Mouse (Mus musculus): ENCODE results near the gene Pcbp3. TPM values are rescaled to one million over a fixed set of nuclear protein-coding genes. Genes with fewer than 3 reads are reported as not detected.

Pcbp3 gene
- polyA plus RNA-seq, 1 experiment = 72.3 TPM

DNA sequence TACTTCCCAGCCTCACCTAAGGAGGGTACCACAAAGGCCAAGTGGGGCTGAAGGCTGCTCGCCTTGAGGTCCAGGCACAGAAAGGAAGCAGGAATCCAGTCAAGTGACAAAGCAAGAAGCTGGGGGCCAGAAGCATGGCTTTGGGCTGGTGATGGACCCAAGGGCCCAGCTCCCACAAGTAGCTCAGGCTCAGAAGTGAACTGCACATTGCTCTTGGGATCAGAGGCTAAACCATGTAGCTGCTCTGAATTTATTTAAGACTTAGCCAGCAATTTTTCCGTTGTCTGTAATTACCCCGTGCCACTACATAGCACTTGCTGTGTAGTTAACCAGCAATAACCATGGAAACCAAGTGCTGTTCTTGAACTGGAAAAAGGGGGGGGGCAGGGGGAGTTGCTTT, 117.3 kb downstream of the Pcbp3 start:
- WGBS = 59% methylated on average over 3 of the region's 3 CpGs
- Histone ChIP-seq H3K27ac (ENCODE audit: insufficient read depth, low read length) (no peak overlapping the region), H3K27me3 (ENCODE audit: control insufficient read depth, insufficient read depth, low read length) (no peaks in the 10 kb centered on the region), H3K4me3 (replicated peaks; ENCODE audit: insufficient read depth, low read depth, low read length) (no peak overlapping the region), H3K4me1 (ENCODE audit: control insufficient read depth, insufficient read depth, low read length) (peaks cover 8% of the 10 kb centered on the region)
- DNase-seq = no peak
- TF ChIP-seq CTCF (IDR thresholded peaks at IDR 0.05; ENCODE audit: borderline replicate concordance, insufficient read depth, low read depth, low read length) (no peak), POLR2A (IDR thresholded peaks at IDR 0.05; ENCODE audit: borderline replicate concordance, insufficient read depth, low read length) (no peak)

DNA sequence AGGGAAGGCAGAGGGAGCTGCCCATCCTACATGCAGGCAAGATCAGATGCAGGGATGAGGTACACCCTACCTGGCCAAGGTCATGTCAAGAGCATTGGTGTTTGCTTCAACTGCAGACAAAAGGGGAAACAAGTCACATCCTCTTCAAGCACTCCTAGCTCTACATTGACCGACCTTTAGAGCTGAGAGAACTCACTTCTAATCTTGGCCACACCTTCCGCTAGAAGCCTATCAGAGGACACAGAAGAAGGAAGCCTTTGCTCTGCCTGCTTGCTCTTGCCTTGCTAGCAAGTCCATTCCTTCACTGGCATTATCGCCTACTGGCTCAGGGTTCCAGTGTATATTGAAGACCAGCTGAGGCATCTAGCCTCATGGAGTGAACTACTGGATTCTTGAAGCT, 119.6 kb downstream of the Pcbp3 start:
- H3K27ac ChIP-seq (ENCODE audit: insufficient read depth, low read length) = no peak overlapping the region
- DNase-seq = no peak
- H3K4me1 ChIP-seq (ENCODE audit: control insufficient read depth, insufficient read depth, low read length) = peaks cover 2% of the 10 kb centered on the region; the same call in 1 of the 2 replicates
- H3K4me3 ChIP-seq (replicated peaks; ENCODE audit: insufficient read depth, low read depth, low read length) = no peak overlapping the region
- no peaks in the 10 kb centered on the region for H3K27me3 ChIP-seq (ENCODE audit: control insufficient read depth, insufficient read depth, low read length)
- TF ChIP-seq POLR2A (IDR thresholded peaks at IDR 0.05; ENCODE audit: borderline replicate concordance, insufficient read depth, low read length) = no peak
- 96% methylated on average over 3 of the region's 3 CpGs for WGBS

DNA sequence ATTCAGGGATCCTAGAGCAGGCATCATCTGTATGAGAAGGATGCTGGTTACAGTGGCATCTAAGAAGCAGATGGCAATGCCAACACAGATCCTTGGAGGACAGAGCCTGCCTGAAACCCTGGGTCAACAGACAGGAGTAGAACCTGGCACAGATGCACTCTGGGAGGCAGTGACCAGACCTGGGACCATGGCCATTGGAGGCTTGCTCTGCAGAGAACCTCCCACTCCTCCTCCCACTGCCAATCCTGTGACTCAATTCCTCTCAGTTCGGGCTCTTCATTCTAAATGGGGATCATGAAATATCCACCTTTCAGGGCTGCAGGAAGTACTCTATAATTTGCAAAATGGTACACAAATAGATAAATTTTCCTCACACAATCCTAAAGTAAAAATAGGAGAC, 120.5 kb downstream of the Pcbp3 start:
- TF ChIP-seq POLR2A (IDR thresholded peaks at IDR 0.05; ENCODE audit: borderline replicate concordance, insufficient read depth, low read length) = no peak
- no peak for DNase-seq
- H3K27me3 ChIP-seq (ENCODE audit: control insufficient read depth, insufficient read depth, low read length) = no peaks in the 10 kb centered on the region
- no peak overlapping the region for H3K27ac ChIP-seq (ENCODE audit: insufficient read depth, low read length)
- H3K4me3 ChIP-seq (replicated peaks; ENCODE audit: insufficient read depth, low read depth, low read length) = no peak overlapping the region
- peaks cover 4% of the 10 kb centered on the region; the same call in 1 of the 2 replicates for H3K4me1 ChIP-seq (ENCODE audit: control insufficient read depth, insufficient read depth, low read length)
- 80% methylated on average over 1 of the region's 1 CpGs for WGBS

DNA sequence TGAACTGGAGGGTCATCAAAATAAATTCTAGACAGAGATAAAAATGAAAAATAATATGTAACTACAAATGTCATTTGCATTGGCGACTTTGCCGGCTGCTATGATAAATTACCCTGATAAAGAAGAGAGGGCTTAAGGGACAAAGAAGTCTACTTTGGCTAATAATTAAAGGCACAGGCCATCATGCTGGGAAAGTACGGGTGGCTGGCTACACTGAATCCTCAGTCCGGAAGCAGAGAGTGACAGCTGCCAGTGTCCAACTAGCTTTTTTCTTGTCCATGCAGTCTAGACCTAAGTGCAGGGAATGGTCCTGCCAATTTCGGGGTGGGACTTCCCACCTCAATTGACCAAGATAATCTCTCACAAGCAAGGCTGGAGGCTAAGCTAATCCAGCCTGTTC, 121.1 kb downstream of the Pcbp3 start:
- Histone ChIP-seq H3K4me3 (replicated peaks; ENCODE audit: insufficient read depth, low read depth, low read length) (no peak overlapping the region), H3K27me3 (ENCODE audit: control insufficient read depth, insufficient read depth, low read length) (no peaks in the 10 kb centered on the region), H3K4me1 (ENCODE audit: control insufficient read depth, insufficient read depth, low read length) (peaks cover 9% of the 10 kb centered on the region; the same call in 1 of the 2 replicates), H3K27ac (ENCODE audit: insufficient read depth, low read length) (no peak overlapping the region)
- no peak for DNase-seq
- TF ChIP-seq POLR2A (IDR thresholded peaks at IDR 0.05; ENCODE audit: borderline replicate concordance, insufficient read depth, low read length) (no peak), CTCF (IDR thresholded peaks at IDR 0.05; ENCODE audit: borderline replicate concordance, insufficient read depth, low read depth, low read length) (no peak)
- 60% methylated on average over 5 of the region's 5 CpGs for WGBS

DNA sequence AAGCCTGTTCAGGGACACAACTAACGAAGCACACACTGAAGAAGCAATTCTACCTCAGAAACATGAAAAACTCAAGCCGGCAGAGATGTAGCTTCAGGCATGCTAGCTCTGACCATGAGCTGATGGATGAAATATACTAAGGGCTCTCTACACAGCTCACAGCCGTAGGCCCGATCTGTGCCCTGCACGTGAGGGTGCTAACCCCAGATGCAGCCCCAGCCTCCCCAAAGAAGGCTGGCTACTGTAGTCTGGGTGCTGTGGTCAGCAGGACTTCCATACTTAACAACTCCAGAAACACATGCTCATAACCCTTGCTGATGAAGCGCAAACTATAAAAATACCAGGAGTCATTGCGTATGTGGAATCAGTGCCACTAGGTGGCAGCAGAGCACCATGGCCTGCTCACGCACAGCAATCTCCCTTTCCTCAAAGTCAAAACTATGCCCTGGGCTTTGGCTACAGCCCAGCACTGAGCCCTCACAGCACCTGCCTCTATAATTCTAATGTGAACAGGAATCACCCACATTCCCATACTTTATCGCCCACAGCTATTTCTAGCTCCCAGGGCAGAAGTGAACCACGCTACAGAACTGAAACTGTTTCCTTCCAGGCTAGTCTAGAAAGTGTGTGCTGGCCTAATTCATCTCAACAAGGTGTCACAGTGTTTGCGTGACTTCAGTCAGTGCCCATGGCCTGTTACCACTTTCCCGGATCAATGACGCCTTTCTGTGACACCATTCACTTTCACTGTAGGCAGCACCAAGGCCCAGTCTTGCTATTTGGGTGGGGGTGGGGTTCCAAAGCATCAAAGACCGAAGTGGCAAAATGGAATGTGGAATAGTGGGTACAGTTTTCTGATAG, 126.0 kb downstream of the Pcbp3 start:
- 53% methylated on average over 14 of the region's 14 CpGs for WGBS
- Histone ChIP-seq H3K27ac (ENCODE audit: insufficient read depth, low read length) (0 out of 2 replicates have a peak overlapping the region, but pooled peaks have one; percentile 3), H3K4me3 (replicated peaks; ENCODE audit: insufficient read depth, low read depth, low read length) (no peak overlapping the region), H3K4me1 (ENCODE audit: control insufficient read depth, insufficient read depth, low read length) (peaks cover 9% of the 10 kb centered on the region; the same call in 1 of the 2 replicates), H3K27me3 (ENCODE audit: control insufficient read depth, insufficient read depth, low read length) (no peaks in the 10 kb centered on the region)
- DNase-seq = peak; percentile 86 to 92
- TF ChIP-seq POLR2A (IDR thresholded peaks at IDR 0.05; ENCODE audit: borderline replicate concordance, insufficient read depth, low read length) (no peak), CTCF (IDR thresholded peaks at IDR 0.05; ENCODE audit: borderline replicate concordance, insufficient read depth, low read depth, low read length) (peak; percentile 100)

DNA sequence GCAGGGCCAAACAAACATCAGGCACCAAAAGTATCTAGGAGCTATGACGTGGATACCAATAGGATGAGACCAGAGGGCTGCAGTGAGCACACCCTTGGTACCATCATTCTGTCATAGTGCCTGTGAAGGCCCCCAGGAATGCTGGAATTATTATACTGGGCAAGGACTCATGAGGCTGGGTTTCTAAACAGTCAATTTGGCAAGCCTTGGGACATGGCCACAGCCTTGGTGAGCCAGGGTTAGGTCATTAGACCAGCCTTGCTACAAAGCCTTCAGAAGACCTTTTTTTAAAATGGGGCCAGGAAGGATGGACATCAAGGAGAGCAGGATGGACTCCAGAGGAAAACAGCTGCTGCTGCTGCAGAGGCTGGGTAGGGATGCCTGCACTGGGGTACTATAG, 128.8 kb downstream of the Pcbp3 start:
- Histone ChIP-seq H3K4me3 (replicated peaks; ENCODE audit: insufficient read depth, low read depth, low read length) (no peak overlapping the region), H3K27ac (ENCODE audit: insufficient read depth, low read length) (no peak overlapping the region), H3K27me3 (ENCODE audit: control insufficient read depth, insufficient read depth, low read length) (no peaks in the 10 kb centered on the region), H3K4me1 (ENCODE audit: control insufficient read depth, insufficient read depth, low read length) (peaks cover 9% of the 10 kb centered on the region; the same call in 1 of the 2 replicates)
- no peak for DNase-seq
- TF ChIP-seq POLR2A (IDR thresholded peaks at IDR 0.05; ENCODE audit: borderline replicate concordance, insufficient read depth, low read length) (no peak), CTCF (IDR thresholded peaks at IDR 0.05; ENCODE audit: borderline replicate concordance, insufficient read depth, low read depth, low read length) (no peak)
- 89% methylated on average over 1 of the region's 1 CpGs for WGBS

DNA sequence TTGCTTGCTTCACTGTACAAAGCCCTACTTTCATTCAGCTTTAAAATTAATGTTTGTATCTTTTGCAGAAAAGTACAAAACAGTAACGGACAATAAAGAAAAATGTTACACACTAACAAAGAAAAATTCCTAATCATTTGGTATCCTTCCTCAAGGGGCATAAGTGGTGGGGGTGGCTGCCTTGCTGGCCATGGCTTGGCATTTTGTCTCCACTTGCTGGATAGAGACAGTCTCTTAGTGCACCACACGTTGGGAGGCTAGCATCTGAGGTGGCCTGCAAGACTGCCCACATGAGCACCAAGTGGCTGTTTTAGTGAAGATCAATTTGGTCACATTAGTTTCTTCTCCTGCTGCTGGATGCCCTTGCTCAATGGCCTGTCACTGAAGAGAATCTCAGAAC, 129.8 kb downstream of the Pcbp3 start:
- Histone ChIP-seq H3K27ac (ENCODE audit: insufficient read depth, low read length) (no peak overlapping the region), H3K27me3 (ENCODE audit: control insufficient read depth, insufficient read depth, low read length) (no peaks in the 10 kb centered on the region), H3K4me1 (ENCODE audit: control insufficient read depth, insufficient read depth, low read length) (peaks cover 9% of the 10 kb centered on the region; the same call in 1 of the 2 replicates), H3K4me3 (replicated peaks; ENCODE audit: insufficient read depth, low read depth, low read length) (no peak overlapping the region)
- no peak for TF ChIP-seq POLR2A (IDR thresholded peaks at IDR 0.05; ENCODE audit: borderline replicate concordance, insufficient read depth, low read length)
- TF ChIP-seq CTCF (IDR thresholded peaks at IDR 0.05; ENCODE audit: borderline replicate concordance, insufficient read depth, low read depth, low read length) = no peak
- DNase-seq = no peak
- WGBS = 81% methylated on average over 2 of the region's 2 CpGs

DNA sequence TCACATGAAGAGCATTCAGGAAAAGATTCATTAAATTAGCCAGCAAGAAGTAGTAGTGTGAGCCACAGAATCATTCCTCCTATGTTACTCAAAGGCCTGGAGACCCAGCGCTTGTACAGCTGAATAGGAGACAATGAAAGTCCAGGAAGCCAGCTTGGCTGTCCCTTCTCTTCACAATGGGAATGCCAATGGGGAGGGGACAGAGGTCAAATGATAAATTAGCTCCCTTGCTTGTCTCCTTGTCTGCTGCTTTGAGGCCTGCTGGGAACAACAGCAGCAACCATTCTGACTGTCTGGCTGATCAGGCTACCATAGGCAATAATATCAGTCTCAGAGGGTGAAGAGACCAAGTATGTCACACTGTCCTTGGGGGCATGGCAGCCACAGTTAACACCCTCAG, 130.5 kb downstream of the Pcbp3 start:
- no peak for TF ChIP-seq CTCF (IDR thresholded peaks at IDR 0.05; ENCODE audit: borderline replicate concordance, insufficient read depth, low read depth, low read length)
- TF ChIP-seq POLR2A (IDR thresholded peaks at IDR 0.05; ENCODE audit: borderline replicate concordance, insufficient read depth, low read length) = no peak
- Histone ChIP-seq H3K4me1 (ENCODE audit: control insufficient read depth, insufficient read depth, low read length) (peaks cover 7% of the 10 kb centered on the region; the same call in 1 of the 2 replicates), H3K27ac (ENCODE audit: insufficient read depth, low read length) (no peak overlapping the region), H3K4me3 (replicated peaks; ENCODE audit: insufficient read depth, low read depth, low read length) (no peak overlapping the region), H3K27me3 (ENCODE audit: control insufficient read depth, insufficient read depth, low read length) (no peaks in the 10 kb centered on the region)
- DNase-seq = no peak
- WGBS = 82% methylated on average over 1 of the region's 1 CpGs
